Mouse (Mus musculus): ENCODE measurements around the gene Pnpla1.

Pnpla1 gene

DNA sequence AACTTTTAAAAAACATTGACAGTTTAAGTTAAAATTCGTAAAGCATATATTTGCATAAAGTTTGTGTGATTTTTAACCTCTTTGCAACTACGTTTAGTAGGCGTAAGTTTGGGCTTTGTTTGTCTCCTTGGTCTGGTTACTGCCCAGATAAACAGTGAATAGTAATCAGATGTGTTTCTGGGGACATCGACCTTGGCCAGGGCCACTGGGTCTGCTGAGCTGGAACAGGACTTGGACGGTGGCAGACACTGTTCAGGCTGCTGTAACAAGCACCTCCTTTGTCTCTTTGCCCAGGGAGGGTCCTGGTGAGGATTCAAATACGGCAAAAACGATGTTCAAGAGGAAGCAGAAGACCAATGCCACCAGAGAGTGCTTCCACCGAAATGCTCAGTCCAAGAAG, 27.0 kb downstream of the Pnpla1 start:
- no peak for DNase-seq

DNA sequence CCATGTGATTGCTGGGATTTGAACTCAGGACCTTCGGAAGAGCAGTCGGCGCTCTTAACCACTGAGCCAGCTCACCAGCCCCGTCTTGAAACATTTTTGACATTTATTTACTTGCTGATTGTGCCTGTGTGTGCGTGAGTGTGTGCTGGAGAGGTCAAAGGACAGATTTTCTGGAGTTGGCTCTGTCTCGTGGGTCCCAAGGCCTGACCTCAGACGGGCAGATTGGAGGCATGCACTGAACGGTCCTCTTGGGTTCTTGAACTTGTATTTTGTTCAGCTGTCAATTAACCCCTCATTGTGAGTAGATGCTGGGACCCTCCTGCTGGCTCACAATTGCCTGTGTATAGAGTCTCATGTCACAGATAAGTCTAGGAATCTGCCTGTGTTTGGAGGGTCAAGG, 28.1 kb downstream of the Pnpla1 start:
- no peak for DNase-seq

DNA sequence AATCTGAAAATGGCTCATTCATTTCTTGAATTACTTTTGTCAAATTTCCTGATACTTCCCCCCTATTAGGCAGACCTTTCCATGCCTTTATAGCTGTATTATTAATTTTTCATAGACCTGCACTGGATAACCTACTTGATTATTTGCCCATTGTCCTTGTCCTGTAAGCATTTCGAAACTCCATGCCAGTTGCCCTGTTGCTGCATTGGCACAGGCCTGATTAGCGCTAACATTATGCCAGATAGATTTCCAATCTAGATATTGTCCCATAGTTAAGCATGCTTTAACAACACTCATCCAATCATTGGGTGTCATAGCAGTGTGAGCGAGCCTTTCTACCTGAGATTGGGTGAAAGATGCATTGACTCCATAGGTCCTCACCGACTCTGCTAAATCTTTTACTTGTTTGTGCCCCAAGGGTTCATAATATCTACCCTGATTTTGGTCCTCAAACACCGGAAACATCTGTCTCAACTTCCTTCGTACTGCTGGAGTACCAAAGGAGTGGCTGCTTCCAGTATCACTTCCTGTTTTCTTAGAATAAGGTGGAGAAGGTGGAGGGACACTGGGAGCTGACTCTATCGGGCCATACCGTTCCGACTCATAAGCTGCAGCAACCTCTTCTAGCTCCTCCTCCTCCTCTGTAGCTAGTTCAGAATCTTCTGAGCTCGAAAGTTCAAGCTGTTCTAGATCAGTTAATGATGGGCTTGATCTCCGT, 36.0 kb downstream of the Pnpla1 start:
- no peak for DNase-seq

DNA sequence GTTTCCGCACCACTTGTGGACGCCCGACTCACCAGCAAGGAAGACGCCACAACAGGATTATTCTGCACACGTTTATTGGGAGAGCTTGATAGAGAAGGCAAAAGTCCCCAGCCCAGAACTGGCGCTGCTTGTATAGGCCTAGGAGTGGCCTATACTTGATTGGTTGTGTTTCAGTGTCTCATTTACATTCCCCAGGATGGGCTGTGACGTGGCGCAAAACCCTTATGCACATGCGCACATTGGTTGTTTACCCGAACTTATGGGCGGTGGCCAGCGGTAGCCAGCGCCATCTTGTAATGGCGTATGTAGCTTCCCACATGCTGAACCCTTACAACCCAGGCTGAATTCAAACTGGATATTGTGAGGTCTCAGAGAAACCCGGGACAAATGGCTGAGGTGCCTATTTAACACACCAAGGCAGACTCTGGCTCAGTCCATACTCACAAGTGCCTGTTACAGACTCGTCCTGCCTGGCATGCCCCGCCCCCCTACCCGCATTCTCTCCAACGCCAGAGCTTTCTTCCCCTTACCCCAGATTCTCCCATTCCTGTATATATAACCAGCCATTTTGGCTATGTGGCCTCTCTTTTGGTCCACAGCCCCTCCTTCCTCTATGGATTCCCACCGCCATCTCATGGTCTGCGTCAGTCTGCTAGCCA, 37.1 kb downstream of the Pnpla1 start:
- no peak for DNase-seq

DNA sequence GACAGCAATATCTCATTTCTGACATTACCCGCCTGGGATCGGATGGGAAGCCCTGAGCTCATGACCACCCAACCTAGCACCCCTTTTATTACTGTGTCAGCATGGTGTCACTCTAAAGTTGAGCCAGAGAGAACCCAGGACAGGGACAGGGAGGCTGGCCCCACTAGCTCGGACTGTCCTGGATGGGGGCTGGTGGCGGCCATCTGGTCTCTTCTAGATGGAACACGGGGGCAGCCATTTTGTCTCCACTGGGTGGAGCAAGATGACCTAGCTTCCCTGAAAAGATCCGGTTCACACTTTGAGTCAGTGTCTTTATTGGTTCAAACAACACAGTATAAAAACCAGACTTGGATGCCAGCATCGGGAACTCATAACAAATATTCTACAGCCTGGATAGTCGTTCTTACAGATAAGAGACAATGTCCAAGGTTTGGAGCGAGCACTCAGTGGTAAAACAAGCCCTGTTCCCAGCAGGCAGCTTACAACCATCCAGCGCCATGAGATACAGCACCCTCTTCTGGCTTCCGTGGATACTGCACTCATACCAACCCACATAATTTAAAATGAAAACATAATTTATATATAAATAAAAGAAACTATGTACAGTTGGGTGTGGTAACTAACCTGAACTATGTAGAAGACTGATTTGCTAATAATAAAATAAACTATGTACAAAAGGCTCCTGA, 38.0 kb downstream of the Pnpla1 start:
- no peak for DNase-seq

DNA sequence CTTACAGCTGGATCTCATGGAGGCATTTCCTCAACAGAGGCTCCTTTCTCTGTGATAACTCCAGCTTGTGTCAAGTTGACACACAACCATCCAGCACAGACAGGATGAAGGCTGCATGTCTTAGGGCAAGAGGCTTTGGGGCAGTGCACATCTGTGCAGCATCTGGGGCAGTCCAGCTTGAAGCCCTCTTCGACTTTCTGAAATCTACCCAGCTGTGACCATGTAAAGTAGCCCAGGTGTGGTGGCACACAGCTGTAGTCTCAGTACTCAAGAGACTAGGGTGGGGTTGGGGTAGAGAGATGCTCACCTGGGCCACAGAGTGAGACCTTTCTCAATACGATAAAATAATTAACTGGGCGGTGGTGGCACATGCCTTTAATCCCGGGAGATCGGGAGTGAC, 39.6 kb downstream of the Pnpla1 start:
- DNase-seq: no peak

DNA sequence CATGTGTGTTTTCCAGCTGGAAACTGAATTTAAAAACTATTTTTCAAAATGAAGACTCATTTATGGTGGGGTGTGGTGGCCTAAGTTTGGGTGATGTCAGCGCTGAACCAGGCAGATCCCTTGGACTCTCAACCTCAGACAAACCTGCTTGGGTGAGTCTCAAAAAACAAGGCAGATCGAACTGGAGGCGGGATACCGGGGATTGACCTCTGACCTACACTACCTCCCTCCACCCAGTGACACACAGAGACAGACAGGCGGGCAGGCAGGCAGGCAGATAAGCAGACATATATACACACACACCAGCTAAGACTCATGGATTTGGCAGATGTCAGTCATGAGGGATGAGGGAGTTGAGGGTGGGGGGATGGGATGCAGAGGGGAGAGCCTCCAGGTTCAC, 40.0 kb downstream of the Pnpla1 start:
- no peak for DNase-seq

DNA sequence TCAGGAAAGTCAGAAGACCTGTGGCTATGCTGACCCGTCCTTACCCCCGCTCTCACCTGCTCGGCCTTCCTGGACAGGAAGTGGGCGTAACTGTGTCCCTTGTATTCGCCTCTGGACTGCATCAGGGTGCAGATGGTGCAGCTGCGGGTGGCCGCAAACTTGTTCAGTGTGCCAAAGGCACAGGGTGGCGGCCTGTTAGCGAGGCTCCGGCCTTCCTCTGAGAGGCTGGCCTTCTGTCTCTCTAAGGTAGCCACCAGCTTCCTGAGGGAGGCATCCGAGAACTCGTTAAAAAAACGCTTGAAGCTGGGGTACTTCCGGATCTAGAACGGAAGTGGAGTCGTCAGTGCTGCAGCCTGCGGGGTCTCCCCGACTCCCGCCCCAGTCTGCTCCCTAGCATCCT, 41.2 kb downstream of the Pnpla1 start:
- no peak for DNase-seq

DNA sequence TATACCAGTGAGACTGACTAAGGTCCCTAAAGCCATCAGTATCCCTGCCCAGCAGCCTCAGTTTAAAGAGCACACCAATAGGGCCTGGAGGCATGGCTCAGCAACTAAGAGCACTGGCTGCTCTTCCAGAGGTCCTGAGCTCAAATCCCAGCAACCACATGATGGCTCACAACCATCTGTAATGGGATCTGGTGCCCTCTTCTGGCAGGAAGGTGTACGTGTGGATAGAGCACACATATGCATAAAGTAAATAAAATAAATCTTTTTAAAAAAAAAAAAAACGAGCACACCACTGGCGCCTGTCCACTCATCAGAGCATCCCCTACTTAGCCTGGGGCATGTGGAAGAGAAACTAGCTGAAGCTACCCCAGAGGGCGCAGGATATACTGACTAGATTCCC, 43.3 kb downstream of the Pnpla1 start:
- DNase-seq: no peak

DNA sequence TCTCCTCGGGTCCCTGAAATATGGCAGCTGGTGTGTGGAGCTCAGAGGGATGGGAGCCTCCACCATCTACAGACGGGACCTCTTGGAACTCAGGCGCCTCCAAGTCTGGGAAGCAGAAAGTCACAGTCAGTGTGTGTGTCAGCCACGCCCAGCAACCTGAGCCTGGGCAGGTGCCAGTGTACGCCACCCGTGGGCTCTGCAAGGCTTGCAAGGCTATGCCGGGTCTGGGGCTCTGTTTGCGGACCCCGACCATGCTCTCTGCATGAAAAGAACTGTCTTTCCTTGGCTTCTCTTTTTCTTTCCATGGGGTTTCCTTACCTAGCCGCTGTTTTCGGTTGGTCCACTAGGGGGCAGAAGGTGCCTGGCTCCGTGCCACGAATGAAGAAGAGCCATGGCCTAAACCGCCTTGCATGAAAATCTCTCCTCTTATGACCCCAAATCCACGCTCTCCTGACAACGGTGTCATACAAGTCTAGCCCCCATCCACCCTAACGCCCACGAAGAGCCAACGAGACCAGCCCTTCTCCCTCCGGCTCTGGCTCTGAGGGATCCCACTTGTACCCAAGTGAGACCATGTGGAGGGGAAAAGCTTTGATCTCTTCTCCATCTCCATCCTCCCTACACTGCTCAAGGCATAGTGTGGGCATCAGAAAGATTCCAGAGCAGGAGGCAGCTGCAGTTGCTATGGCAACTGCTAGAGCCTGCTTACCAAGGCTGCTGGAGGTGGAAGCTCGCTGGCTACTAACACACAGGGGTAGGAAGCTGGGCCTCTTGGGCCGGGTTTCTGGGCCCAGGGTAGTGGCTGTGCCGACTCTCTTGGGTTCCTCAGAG, 46.5 kb downstream of the Pnpla1 start:
- peak; percentile 80 for DNase-seq

DNA sequence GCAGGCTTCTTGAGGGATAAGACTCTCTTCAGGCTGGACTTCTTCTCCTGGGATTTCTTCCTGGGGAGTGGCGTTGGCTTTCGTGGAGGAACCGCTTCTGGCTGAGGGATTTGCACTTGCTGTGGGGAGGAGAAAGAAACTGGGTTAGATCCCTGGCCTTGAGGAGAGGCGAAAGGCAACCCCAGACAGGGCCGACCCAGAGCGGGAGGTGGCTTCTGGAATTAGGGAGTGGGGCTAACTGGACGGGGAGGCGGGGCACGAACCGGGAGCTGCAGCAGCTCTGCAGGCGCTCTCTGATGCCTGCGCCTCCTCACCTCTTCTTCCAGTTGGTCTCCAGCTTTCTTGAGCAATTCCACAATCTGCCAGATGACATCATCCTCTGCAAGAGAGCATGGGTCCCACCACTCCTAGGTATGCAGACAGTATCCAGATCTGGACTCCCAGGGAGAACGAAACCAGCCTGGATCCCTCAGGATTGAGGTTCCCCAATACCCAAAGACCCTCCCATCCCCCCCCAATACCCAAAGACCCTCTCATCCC, 47.2 kb downstream of the Pnpla1 start:
- no peak for DNase-seq

DNA sequence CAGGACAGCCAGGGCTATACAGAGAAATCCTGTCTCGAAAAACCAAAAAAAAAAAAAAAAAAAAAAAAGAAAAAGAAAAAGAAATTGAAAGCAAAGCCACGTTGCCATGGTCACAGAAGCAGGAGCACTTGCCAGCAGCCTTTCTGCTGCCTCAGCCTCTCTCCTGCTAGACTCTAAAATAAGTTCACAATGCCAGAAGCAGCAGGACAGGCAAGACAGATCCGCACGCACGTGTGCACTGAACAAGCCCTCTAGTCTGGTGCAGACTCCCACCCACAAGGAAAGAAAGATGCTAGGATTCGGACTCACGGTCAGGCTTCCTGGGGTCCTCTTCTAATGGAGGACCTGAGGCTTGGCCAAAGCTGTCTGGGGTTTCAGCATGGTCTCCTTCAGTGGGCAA, 49.7 kb downstream of the Pnpla1 start:
- DNase-seq: no peak

DNA sequence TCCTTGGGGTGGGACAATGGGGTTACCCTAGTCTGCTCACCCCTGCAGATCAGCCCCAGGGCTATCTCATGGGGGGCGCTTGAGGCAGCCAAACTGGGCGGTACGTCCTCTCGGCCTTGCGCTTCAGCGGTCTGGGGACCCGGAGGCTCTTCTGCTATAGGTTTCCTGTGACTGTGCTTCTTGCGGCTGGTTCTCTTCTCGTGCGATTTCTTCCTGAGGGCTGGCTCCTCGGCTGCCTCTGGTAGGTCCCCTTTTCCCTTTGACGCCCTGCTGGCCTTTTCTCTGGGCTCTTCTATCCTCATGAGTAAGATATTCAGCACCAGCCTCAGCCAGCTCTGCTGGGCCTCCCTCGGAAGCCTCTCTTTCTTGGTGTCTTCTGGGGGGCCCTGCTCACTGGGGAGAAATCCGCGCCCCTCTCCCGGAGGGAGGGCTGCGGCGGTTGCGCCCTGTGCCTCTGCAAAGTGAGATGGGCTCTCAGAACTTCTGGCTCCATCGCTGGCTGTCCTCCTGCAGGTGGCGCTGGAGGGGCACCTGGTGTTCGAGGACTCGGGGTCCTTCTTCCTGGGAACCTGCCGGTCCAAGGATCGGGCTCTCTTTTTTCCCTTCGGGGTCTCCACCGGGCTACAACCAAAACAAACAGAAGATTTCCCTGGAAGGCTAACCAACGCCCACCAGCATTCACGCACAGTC, 51.2 kb downstream of the Pnpla1 start:
- DNase-seq: peak; percentile 78

DNA sequence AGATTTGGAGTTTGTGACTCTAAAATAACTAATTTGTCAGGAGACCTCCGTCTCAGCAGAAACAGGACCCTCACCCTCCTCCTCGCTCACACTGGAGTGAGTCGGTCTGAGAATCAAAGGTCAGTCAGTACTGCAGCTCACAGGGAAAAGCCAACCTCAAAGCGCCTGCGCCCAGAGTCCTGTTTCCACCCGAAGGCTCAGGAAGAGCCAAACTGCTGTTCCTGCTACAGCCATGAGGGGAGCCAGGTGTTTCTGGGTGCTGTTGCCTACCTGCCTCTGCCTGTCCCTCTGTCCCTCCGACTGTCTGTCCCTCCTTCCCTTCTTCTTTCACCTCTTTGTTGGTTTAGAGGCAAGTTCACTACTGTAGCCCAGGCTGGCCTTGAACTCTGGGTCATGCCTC, 51.9 kb downstream of the Pnpla1 start:
- DNase-seq: no peak

DNA sequence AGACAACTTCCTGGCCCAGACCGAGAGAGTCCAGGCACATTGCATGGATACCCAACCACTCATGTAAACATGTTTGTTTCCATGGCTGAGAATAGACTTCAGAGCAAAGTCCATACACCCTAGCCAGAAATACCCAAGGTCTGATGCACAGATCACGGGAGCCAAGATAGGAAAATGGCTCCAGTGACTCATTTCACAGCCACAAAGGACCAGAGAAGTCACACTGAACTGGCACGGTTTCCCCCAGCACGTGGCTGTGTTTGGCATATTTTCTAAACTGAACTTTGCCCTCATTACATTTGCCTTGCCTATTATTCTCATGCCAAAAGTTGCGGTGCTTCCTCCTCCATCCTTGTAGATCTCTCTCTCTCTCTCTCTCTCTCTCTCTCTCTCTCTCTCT, 55.0 kb downstream of the Pnpla1 start:
- no peak for DNase-seq

DNA sequence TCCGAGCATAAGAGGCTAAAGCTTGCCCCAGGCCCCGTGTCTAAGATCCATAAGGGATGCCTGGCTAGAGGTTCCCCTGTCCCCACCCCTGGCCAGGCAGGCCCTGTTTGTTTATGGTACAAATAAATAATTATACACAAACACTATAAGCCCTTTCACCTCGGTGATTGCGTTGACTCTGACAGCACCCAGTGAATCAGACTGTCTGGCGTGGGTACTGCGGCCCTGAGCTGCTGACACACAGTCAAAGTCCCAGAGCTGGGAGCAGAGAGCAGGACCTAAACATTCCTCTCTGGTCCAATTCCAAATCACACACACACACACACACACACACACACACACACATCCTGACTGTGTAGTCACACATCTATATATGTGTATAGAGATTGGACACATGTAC, 55.7 kb downstream of the Pnpla1 start:
- no peak for DNase-seq

DNA sequence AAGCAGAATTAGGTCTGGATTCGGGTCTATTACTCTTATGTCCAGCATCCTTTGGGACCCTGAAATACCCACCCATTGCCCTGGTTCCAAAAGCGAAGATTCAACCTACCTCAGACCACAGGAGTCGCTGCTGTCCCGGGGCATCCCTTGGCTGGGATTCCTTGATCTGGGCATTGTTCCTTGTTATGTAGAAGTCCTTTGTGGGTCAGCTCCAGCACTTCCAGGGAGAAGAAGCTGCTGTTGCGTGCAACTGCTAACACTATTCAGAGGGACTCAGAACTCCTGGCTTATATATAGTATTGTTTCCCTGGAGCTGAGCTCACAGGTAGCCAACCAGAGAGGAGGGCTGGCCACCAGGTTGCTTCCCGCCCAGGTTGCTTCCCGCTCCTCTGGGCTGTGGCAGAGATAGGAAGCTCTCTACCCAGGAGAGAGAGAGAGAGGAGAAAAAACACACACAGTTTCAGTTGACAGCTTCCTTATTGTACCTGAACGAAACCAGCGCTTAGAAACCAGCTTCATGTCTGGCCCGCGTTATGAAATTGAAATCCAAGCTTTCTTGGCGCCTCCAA, 56.9 kb downstream of the Pnpla1 start, which contains the start of gene 4930539E08Rik:
4930539E08Rik (minus strand) TSS at position 265 of the 569 bp plus-strand sequence.
- no peak for DNase-seq

DNA sequence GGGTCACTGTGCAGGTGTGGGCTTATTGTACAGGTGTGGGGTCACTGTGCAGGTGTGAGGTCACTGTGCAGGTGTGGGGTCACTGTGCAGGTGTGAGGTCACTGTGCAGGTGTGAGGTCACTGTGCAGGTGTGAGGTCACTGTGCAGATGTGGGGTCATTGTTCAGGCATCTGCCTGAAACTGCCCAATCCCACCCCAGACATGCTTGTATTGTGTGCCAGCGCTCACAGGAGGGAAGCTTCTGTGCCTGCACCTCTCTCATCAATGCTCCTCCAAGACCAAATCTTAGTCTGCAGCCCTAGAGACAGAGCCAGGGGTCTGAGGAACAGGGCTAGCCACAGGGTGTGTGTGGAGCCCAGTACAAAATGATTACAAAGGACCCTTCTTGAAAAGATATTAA, 58.3 kb downstream of the Pnpla1 start:
- no peak for DNase-seq

DNA sequence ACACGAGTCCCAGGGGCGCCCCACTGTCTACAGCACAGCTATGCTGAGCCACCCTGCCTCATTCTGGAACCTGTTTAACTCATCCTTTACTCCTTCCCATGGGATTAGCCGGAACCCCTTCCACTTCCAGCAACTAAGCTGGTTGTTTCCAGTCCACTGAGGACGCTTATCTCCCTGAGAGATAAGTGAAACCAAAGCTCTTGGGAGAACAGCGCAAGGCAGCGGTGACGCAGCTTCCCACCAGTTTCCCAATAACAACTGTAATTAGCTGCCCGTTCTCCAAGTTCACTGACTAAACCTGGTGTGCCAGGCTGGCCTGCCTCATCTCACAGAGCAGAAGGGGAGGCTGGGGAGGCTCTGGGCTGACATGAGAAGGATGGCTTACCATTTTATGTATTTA, 62.9 kb downstream of the Pnpla1 start:
- no peak for DNase-seq

DNA sequence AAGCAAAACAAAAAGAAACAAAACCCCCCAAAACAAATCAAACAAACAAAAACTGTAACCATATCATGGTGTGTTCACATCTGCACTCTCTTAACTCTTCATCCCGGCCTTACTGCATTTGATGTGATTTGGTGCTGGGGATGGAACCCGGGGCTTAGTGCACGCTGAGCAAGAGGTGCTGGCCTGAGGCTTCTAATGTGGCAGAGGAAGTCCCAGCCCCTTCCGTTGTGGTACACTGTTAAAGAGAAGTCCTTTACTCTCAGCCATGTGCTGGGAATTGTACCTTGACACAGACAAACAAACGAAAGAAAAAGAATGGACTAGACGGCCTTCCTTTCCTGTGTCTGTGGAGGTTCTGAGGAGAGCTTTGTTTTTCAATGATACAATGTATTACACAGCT, 63.9 kb downstream of the Pnpla1 start:
- no peak for DNase-seq

DNA sequence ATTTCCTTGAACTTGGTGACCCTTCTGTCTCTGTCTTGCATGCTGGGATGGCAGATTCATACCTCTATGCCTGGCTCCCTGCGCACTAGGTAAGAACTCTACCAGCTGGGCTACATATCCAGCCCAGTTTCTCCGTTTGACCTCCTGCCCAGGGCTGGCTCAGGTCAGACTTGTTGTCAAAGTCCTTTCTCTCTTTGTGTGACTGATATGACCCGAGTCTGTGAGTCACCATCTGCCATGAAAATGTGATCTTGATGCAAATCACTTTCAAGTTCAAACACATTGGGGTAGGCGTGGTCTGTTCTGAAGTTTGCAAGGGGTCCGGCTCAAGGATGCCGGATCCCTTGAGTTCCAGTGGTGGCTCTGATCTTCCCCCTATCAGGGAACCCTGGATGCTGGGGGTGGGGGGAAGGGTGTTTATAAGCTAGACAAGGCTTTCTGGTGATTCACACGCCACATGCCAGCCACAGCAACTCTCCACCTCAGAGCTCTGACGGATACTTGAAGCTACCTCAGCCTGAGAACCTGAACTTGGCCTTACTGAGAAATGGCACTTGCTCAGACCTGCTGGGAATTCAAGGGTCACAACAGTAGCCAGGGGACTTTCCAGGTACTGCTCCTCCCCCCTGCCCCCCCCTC, 66.9 kb downstream of the Pnpla1 start:
- DNase-seq: no peak

DNA sequence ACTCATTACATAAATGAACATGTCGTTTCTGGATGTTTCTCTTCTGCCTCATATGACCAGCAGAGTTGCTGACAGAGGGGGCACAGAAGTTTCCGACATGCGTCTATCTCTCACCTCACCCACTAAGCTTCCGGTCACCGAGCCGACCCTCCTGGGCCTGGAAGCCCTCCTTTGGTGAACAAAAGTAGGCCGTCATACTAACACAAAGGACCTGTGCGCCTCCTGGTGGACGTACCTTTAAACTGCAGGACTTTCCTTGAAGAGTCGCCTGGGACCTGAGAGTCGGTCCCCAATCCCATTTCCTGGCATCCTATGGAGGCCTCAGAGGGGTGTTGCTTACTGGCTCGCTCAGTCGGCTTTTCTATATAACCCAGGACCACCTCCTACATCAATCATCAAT, 68.2 kb downstream of the Pnpla1 start:
- DNase-seq: peak; percentile 92
